Mouse (Mus musculus) lung, adult 2 months (tissue): ENCODE data around the gene Gm20388.

Source experiments
- CTCF ChIP-seq: fragments of 200-500 bp; IDR thresholded peaks from 2 replicates; pipeline ENCODE4 v1.5.1; 2011; ENCODE audit warnings: mild to moderate bottlenecking, low read length, control low read depth; ENCODE audit not compliant: insufficient read depth
- POLR2A ChIP-seq: fragments of 200-500 bp; IDR thresholded peaks from 2 replicates; pipeline ENCODE4 v1.6.1; 2011; ENCODE audit warnings: low read depth, mild to moderate bottlenecking, control low read depth, low read length, borderline replicate concordance; ENCODE audit errors: extremely low read depth

DNA sequence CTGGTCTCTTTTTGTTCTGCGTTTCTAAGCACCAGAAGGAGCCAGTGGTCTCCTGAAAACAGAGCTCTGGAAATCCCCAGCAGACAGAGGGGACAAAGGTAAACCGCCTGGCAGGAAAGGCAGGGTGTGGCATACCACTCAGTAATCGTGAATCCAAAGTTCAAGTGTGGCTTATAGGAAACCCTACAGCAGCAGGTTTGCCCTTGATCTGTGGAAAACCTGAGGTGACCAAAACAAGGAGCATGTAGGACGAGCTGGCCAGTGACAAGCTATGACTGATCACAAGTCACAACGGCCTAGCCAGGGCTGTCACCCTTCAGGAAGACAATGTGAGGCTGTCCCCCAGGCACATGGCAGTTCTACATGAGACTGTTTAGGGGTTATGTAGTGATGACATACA, 3140.8 kb downstream of the Gm20388 start:
- TF ChIP-seq POLR2A (no peak), CTCF (no peak)
